Mouse (Mus musculus): ENCODE results near the gene Coro2b. TPM values are rescaled to one million over a fixed set of nuclear protein-coding genes. Genes with fewer than 3 reads are reported as not detected.

Gene Coro2b
- 1 to 10 TPM in 2 of 3 experiments, under 1 TPM in 1; 0.33 to 3.8 (median 1.2) TPM for polyA plus RNA-seq (2017; shearing (Covaris generic))

- ATAC-seq, result peak; percentile 46
Observed at GRCm38 (mm10) chr9:62536655-62537631, at the start of gene Coro2b. TSS of gene Coro2b (minus strand) at chr9:62537044.

GRCm38 (mm10) chr9:62577558-62577957 lies 40.7 kb upstream of the Coro2b start:
- ATAC-seq, result no peak

- no peak for ATAC-seq
Observed at GRCm38 (mm10) chr9:62569121-62569520, 32.3 kb upstream of the Coro2b start.

GRCm38 (mm10) chr9:62567818-62568217 lies 31.0 kb upstream of the Coro2b start:
- no peak for ATAC-seq

- no peak for ATAC-seq
Observed at GRCm38 (mm10) chr9:62562236-62562635, 25.4 kb upstream of the Coro2b start.

- ATAC-seq, result no peak
Observed at GRCm38 (mm10) chr9:62560432-62560831, 23.6 kb upstream of the Coro2b start.

- ATAC-seq, result no peak
Observed at GRCm38 (mm10) chr9:62560006-62560405, 23.2 kb upstream of the Coro2b start.

GRCm38 (mm10) chr9:62559446-62559845 lies 22.6 kb upstream of the Coro2b start:
- ATAC-seq, result no peak

GRCm38 (mm10) chr9:62558058-62558457 lies 21.2 kb upstream of the Coro2b start:
- ATAC-seq, result no peak

- ATAC-seq, result no peak
Observed at GRCm38 (mm10) chr9:62556748-62557147, 19.9 kb upstream of the Coro2b start.

- peak; percentile 21 for ATAC-seq
Observed at GRCm38 (mm10) chr9:62555258-62555856, 18.5 kb upstream of the Coro2b start.

GRCm38 (mm10) chr9:62554606-62555005 lies 17.8 kb upstream of the Coro2b start:
- ATAC-seq, result no peak

GRCm38 (mm10) chr9:62553366-62553940 lies 16.6 kb upstream of the Coro2b start:
- no peak for ATAC-seq

- ATAC-seq, result no peak
Observed at GRCm38 (mm10) chr9:62551531-62551930, 14.7 kb upstream of the Coro2b start.

- peak; percentile 73 for ATAC-seq
Observed at GRCm38 (mm10) chr9:62550661-62551093, 13.8 kb upstream of the Coro2b start.

GRCm38 (mm10) chr9:62549809-62550208 lies 13.0 kb upstream of the Coro2b start:
- ATAC-seq, result peak; percentile 43

- no peak for ATAC-seq
Observed at GRCm38 (mm10) chr9:62547476-62547875, 10.6 kb upstream of the Coro2b start.

GRCm38 (mm10) chr9:62544856-62545255 lies 8.0 kb upstream of the Coro2b start:
- ATAC-seq, result no peak

- ATAC-seq, result no peak
Observed at GRCm38 (mm10) chr9:62543878-62544277, 7.0 kb upstream of the Coro2b start.

- ATAC-seq, result no peak
Observed at GRCm38 (mm10) chr9:62541606-62542005, 4.8 kb upstream of the Coro2b start.

GRCm38 (mm10) chr9:62541182-62541581 lies 4.3 kb upstream of the Coro2b start:
- no peak for ATAC-seq

GRCm38 (mm10) chr9:62540736-62541135 lies 3.9 kb upstream of the Coro2b start:
- ATAC-seq, result no peak

- ATAC-seq, result no peak
Observed at GRCm38 (mm10) chr9:62540166-62540565, 3.3 kb upstream of the Coro2b start.

All from inflammation-experienced regulatory T-cells, adult 6 months (primary cell).